Mouse (Mus musculus): ENCODE results near the gene Xrcc2.
A peak's percentile ranks its signal among the peaks of the same experiment; 100 is the strongest.
"Not testable (repeated sequence)": the region's sequence is repeated elsewhere in the genome, so short reads cannot be mapped to it uniquely, and the experiment has no call there.

Gene Xrcc2

GRCm38 (mm10) chr5:25738448-25738847 lies 32.8 kb upstream of the Xrcc2 start:
- TF ChIP-seq NANOG (IDR thresholded peaks at IDR 0.05; ENCODE audit: borderline replicate concordance, low read length): no peak
- TF ChIP-seq POU5F1 (IDR thresholded peaks at IDR 0.05; ENCODE audit: borderline replicate concordance, low read length): no peak
- Histone ChIP-seq H3K9me3 (ENCODE audit: low read length) (no peaks in the 10 kb centered on the region), H3K27me3 (ENCODE audit: insufficient read depth, low read length) (0 out of 2 replicates have a peak, but pooled peaks cover 4% of the 10 kb centered on the region), H3K4me3 (replicated peaks; ENCODE audit: low read length) (no peak overlapping the region), H3K4me1 (replicated peaks; ENCODE audit: low read depth, low read length) (no peaks in the 10 kb centered on the region), H3K36me3 (ENCODE audit: insufficient read depth, low read length) (no peaks in the 10 kb centered on the region)

GRCm38 (mm10) chr5:25735861-25736260 lies 30.2 kb upstream of the Xrcc2 start:
- TF ChIP-seq CTCF (conservative IDR thresholded peaks at IDR 0.05; ENCODE audit: low read length) (no peak), POU5F1 (IDR thresholded peaks at IDR 0.05; ENCODE audit: borderline replicate concordance, low read length) (no peak), NANOG (IDR thresholded peaks at IDR 0.05; ENCODE audit: borderline replicate concordance, low read length) (no peak)
- H3K9me3 ChIP-seq (ENCODE audit: low read length): no peaks in the 10 kb centered on the region
- no peak overlapping the region for H3K4me3 ChIP-seq (replicated peaks; ENCODE audit: low read length)
- H3K4me1 ChIP-seq (replicated peaks; ENCODE audit: low read depth, low read length): no peaks in the 10 kb centered on the region
- H3K36me3 ChIP-seq (ENCODE audit: insufficient read depth, low read length): no peaks in the 10 kb centered on the region
- 0 out of 2 replicates have a peak, but pooled peaks cover 6% of the 10 kb centered on the region for H3K27me3 ChIP-seq (ENCODE audit: insufficient read depth, low read length)

GRCm38 (mm10) chr5:25734318-25734717 lies 28.7 kb upstream of the Xrcc2 start:
- Histone ChIP-seq H3K4me3 (replicated peaks; ENCODE audit: low read length) (no peak overlapping the region), H3K27me3 (ENCODE audit: insufficient read depth, low read length) (0 out of 2 replicates have a peak, but pooled peaks cover 6% of the 10 kb centered on the region), H3K4me1 (replicated peaks; ENCODE audit: low read depth, low read length) (no peaks in the 10 kb centered on the region), H3K9me3 (ENCODE audit: low read length) (no peaks in the 10 kb centered on the region), H3K36me3 (ENCODE audit: insufficient read depth, low read length) (no peaks in the 10 kb centered on the region)
- TF ChIP-seq NANOG (IDR thresholded peaks at IDR 0.05; ENCODE audit: borderline replicate concordance, low read length): no peak
- peak; percentile 57 for TF ChIP-seq CTCF (conservative IDR thresholded peaks at IDR 0.05; ENCODE audit: low read length)
- TF ChIP-seq POU5F1 (IDR thresholded peaks at IDR 0.05; ENCODE audit: borderline replicate concordance, low read length): no peak

- no peak for TF ChIP-seq POU5F1 (IDR thresholded peaks at IDR 0.05; ENCODE audit: borderline replicate concordance, low read length)
- no peak for TF ChIP-seq NANOG (IDR thresholded peaks at IDR 0.05; ENCODE audit: borderline replicate concordance, low read length)
- no peak for TF ChIP-seq CTCF (conservative IDR thresholded peaks at IDR 0.05; ENCODE audit: low read length)
- Histone ChIP-seq H3K4me1 (replicated peaks; ENCODE audit: low read depth, low read length) (no peaks in the 10 kb centered on the region), H3K4me3 (replicated peaks; ENCODE audit: low read length) (no peak overlapping the region), H3K9me3 (ENCODE audit: low read length) (no peaks in the 10 kb centered on the region), H3K36me3 (ENCODE audit: insufficient read depth, low read length) (no peaks in the 10 kb centered on the region), H3K27me3 (ENCODE audit: insufficient read depth, low read length) (no peaks in the 10 kb centered on the region; the same call in 1 of the 2 replicates)
These were observed 18.6 kb upstream of the Xrcc2 start for GRCm38 (mm10) chr5:25724134-25724675.

GRCm38 (mm10) chr5:25723016-25723415 lies 17.4 kb upstream of the Xrcc2 start:
- Histone ChIP-seq H3K27me3 (ENCODE audit: insufficient read depth, low read length) (no peaks in the 10 kb centered on the region; the same call in 1 of the 2 replicates), H3K36me3 (ENCODE audit: insufficient read depth, low read length) (no peaks in the 10 kb centered on the region), H3K9me3 (ENCODE audit: low read length) (no peaks in the 10 kb centered on the region), H3K4me3 (replicated peaks; ENCODE audit: low read length) (no peak overlapping the region), H3K4me1 (replicated peaks; ENCODE audit: low read depth, low read length) (no peaks in the 10 kb centered on the region)
- no peak for TF ChIP-seq POU5F1 (IDR thresholded peaks at IDR 0.05; ENCODE audit: borderline replicate concordance, low read length)
- TF ChIP-seq NANOG (IDR thresholded peaks at IDR 0.05; ENCODE audit: borderline replicate concordance, low read length): no peak
- TF ChIP-seq CTCF (conservative IDR thresholded peaks at IDR 0.05; ENCODE audit: low read length): no peak

- H3K27me3 ChIP-seq (ENCODE audit: insufficient read depth, low read length): no peaks in the 10 kb centered on the region; the same call in 1 of the 2 replicates
- no peaks in the 10 kb centered on the region for H3K9me3 ChIP-seq (ENCODE audit: low read length)
- H3K4me1 ChIP-seq (replicated peaks; ENCODE audit: low read depth, low read length): peaks cover 3% of the 10 kb centered on the region; the same call in 1 of the 2 replicates
- H3K4me3 ChIP-seq (replicated peaks; ENCODE audit: low read length): no peak overlapping the region
- no peak for TF ChIP-seq CTCF (conservative IDR thresholded peaks at IDR 0.05; ENCODE audit: low read length)
- no peak for TF ChIP-seq POU5F1 (IDR thresholded peaks at IDR 0.05; ENCODE audit: borderline replicate concordance, low read length)
- no peak for TF ChIP-seq NANOG (IDR thresholded peaks at IDR 0.05; ENCODE audit: borderline replicate concordance, low read length)
- no peaks in the 10 kb centered on the region for H3K36me3 ChIP-seq (ENCODE audit: insufficient read depth, low read length)
These were observed 13.8 kb upstream of the Xrcc2 start for GRCm38 (mm10) chr5:25719390-25719789.

GRCm38 (mm10) chr5:25713001-25713706 lies 7.5 kb upstream of the Xrcc2 start:
- H3K9me3 ChIP-seq (ENCODE audit: low read length): peaks cover 10% of the 10 kb centered on the region
- H3K4me1 ChIP-seq (replicated peaks; ENCODE audit: low read depth, low read length); H3K36me3 ChIP-seq (ENCODE audit: insufficient read depth, low read length); H3K27me3 ChIP-seq (ENCODE audit: insufficient read depth, low read length); H3K4me3 ChIP-seq (replicated peaks; ENCODE audit: low read length): not testable (repeated sequence)

- no peak for TF ChIP-seq CTCF (conservative IDR thresholded peaks at IDR 0.05; ENCODE audit: low read length)
- TF ChIP-seq NANOG (IDR thresholded peaks at IDR 0.05; ENCODE audit: borderline replicate concordance, low read length): no peak
- no peak for TF ChIP-seq POU5F1 (IDR thresholded peaks at IDR 0.05; ENCODE audit: borderline replicate concordance, low read length)
- Histone ChIP-seq H3K27me3 (ENCODE audit: insufficient read depth, low read length) (no peaks in the 10 kb centered on the region), H3K9me3 (ENCODE audit: low read length) (peaks cover 5% of the 10 kb centered on the region; the same call in 1 of the 2 replicates), H3K4me3 (replicated peaks; ENCODE audit: low read length) (peak overlapping the region; percentile 94), H3K4me1 (replicated peaks; ENCODE audit: low read depth, low read length) (peaks cover 18% of the 10 kb centered on the region), H3K36me3 (ENCODE audit: insufficient read depth, low read length) (peaks cover 33% of the 10 kb centered on the region)
These were observed 691 bp downstream of the Xrcc2 start for GRCm38 (mm10) chr5:25704702-25705566.

All from E14TG2a.4 (cell line).